Mouse (Mus musculus) small intestine, adult 2 months (tissue): ENCODE measurements around the gene Sipa1l2.

Experiments
- CTCF ChIP-seq: fragments of 200-500 bp; IDR thresholded peaks from 2 replicates; pipeline ENCODE4 v1.5.1; 2012; ENCODE audit warnings: low read depth, mild to moderate bottlenecking, control low read depth, inconsistent platforms, low read length, moderate library complexity, mixed read lengths; ENCODE audit not compliant: insufficient replicate concordance, insufficient read length; ENCODE audit errors: extremely low read depth
- POLR2A ChIP-seq: fragments of 200-500 bp; IDR thresholded peaks from 2 replicates; pipeline ENCODE4 v1.6.1; 2012; ENCODE audit warnings: low read depth, mild to moderate bottlenecking, control low read depth, inconsistent platforms, low read length, moderate library complexity

DNA sequence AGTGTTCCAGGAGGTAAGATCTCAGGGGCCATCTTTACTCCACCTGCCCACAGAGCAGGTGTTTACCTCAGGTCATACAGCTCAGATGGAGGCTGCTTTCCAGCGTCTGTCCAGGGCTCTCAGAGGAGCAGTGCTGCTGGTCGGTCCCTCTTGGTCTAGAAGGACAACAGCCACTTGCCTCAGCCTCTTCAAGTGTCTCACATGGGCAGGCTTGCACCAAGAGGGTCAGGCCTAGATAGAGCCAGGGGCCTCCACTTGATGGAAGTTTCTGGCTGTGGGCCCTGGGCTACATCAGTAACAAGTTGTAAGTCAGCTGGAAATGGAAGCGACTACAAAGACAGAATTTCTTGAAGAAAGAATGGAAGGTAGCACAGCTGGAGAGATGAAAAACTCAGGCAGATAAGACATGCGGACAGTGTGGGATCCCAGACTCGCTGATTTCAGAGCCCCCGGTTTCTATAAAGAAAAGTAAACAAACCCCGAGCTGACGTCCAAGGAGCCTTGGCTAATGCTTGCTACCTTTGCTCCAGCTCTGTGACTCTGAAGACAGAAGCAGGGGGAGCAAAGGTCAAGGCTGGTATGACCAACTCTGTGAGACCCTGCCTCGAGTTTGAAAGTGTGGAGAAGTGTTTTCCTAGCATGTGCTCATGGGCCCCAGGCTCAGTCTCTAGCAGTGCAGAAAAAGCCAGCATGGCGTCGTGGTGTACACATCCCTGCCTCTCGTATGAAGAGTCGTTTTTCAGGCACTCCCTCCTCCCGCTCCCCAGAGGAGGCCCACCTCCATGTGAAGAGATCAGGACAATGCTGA lies 58.5 kb downstream of the Sipa1l2 start:
- TF ChIP-seq CTCF: no peak
- TF ChIP-seq POLR2A: no peak
